8 mouse cellular contexts compared by ENCODE assay signal in genomic region chr7:4915669-4916416, GRCm38 (mm10). TPM values are rescaled to one million over a fixed set of nuclear protein-coding genes. Genes with fewer than 3 reads are reported as not detected.
DNase-seq lines count a peak whose midpoint lies in the region; ATAC-seq lines count a peak whose summit lies in the region.

No protein-coding gene starts in this region.

- 21% methylated on average over 14 of the region's 14 CpGs for WGBS in forebrain, embryonic 12.5 days
- WGBS in limb, embryonic 10.5 days = 22% methylated on average over 14 of the region's 14 CpGs
- 17% methylated on average over 14 of the region's 14 CpGs for WGBS in midbrain, embryonic 14.5 days

- H3K9ac ChIP-seq in forebrain, embryonic 12.5 days = peak overlapping the region; percentile 81
- H3K9ac ChIP-seq in midbrain, embryonic 14.5 days (replicated peaks; ENCODE audit: low read length) = peak overlapping the region; percentile 77

- no peaks in the 10 kb centered on the region for H3K27me3 ChIP-seq in forebrain, embryonic 12.5 days
- H3K27me3 ChIP-seq in limb, embryonic 10.5 days (ENCODE audit: low read depth, poor library complexity, severe bottlenecking) = no peaks in the 10 kb centered on the region
- no peaks in the 10 kb centered on the region for H3K27me3 ChIP-seq in midbrain, embryonic 14.5 days (ENCODE audit: control insufficient read depth, insufficient read depth, low read length)

- peaks cover 10% of the 10 kb centered on the region; the same call in 1 of the 2 replicates for H3K4me1 ChIP-seq in brown adipose tissue, adult 24 weeks (ENCODE audit: control insufficient read depth, insufficient read depth, insufficient read length, low read length)
- peaks cover 25% of the 10 kb centered on the region for H3K4me1 ChIP-seq in forebrain, embryonic 12.5 days
- peaks cover 26% of the 10 kb centered on the region for H3K4me1 ChIP-seq in limb, embryonic 10.5 days
- peaks cover 20% of the 10 kb centered on the region for H3K4me1 ChIP-seq in midbrain, embryonic 14.5 days (ENCODE audit: control insufficient read depth, insufficient read depth, low read length)

- peak overlapping the region; percentile 86 for H3K4me2 ChIP-seq in forebrain, embryonic 12.5 days
- peak overlapping the region; percentile 64 for H3K4me2 ChIP-seq in midbrain, embryonic 14.5 days (ENCODE audit: low read length)

- peak; percentile 43 for ATAC-seq in forebrain, embryonic 12.5 days (ENCODE audit: low FRiP score)
- peak; percentile 53 for ATAC-seq in midbrain, embryonic 14.5 days (ENCODE audit: low FRiP score, low TSS enrichment)

- peaks cover 37% of the 10 kb centered on the region for H3K36me3 ChIP-seq in forebrain, embryonic 12.5 days (replicated peaks)
- peaks cover 38% of the 10 kb centered on the region for H3K36me3 ChIP-seq in limb, embryonic 10.5 days
- H3K36me3 ChIP-seq in midbrain, embryonic 14.5 days (ENCODE audit: control insufficient read depth, insufficient read depth, low read length) = peaks cover 32% of the 10 kb centered on the region

- no peaks in the 10 kb centered on the region for H3K9me3 ChIP-seq in forebrain, embryonic 12.5 days
- H3K9me3 ChIP-seq in limb, embryonic 10.5 days (replicated peaks) = 0 out of 2 replicates have a peak, but pooled peaks cover 1% of the 10 kb centered on the region
- H3K9me3 ChIP-seq in midbrain, embryonic 14.5 days (ENCODE audit: control insufficient read depth, low read length) = no peaks in the 10 kb centered on the region

- peak; percentile 58 to 61 for DNase-seq in left cerebral cortex, postnatal 25 days (ENCODE audit: low spot score in 2 of 2)
- no peak for DNase-seq in left cerebral cortex, adult 11 months (ENCODE audit: low spot score)
- DNase-seq in limb, embryonic 10.5 days (ENCODE audit: low spot score) = peak; percentile 54
- DNase-seq in midbrain, embryonic 14.5 days = peak; percentile 71
- no peak for DNase-seq in left cerebral cortex, postnatal 10 days (ENCODE audit: extremely low spot score in 1 of 2, low spot score in 2 of 2)
- DNase-seq in gastrocnemius, postnatal 4 days (ENCODE audit: low spot score in 2 of 2) = no peak

- intact Hi-C loops in left cerebral cortex, postnatal 25 days (cut with DNase I) = no loop called here
- intact Hi-C loops in left cerebral cortex, postnatal 10 days (cut with DNase I) = loop anchor here (5.0 kb wide), 1 partner anchor 74 kb away; the partner anchor contains the start of gene Shisa7

- peak overlapping the region; percentile 80 for H3K4me3 ChIP-seq in brown adipose tissue, adult 24 weeks (ENCODE audit: insufficient read depth, low read depth, low read length)
- peak overlapping the region; percentile 65 for H3K4me3 ChIP-seq in forebrain, embryonic 12.5 days (replicated peaks)
- peak overlapping the region; percentile 84 for H3K4me3 ChIP-seq in limb, embryonic 10.5 days
- peak overlapping the region; percentile 60 for H3K4me3 ChIP-seq in midbrain, embryonic 14.5 days (replicated peaks; ENCODE audit: low read depth, low read length)

- peak overlapping the region; percentile 40 for H3K27ac ChIP-seq in brown adipose tissue, adult 24 weeks (replicated peaks; ENCODE audit: low read depth, low read length)
- H3K27ac ChIP-seq in forebrain, embryonic 12.5 days = peak overlapping the region; percentile 97
- peak overlapping the region; percentile 99 for H3K27ac ChIP-seq in limb, embryonic 10.5 days
- H3K27ac ChIP-seq in midbrain, embryonic 14.5 days (replicated peaks; ENCODE audit: low read depth, low read length) = peak overlapping the region; percentile 99

RNA-seq across cellular contexts. Expression of gene Zfp628, which starts 0.8 kb away (rescaled TPM):
- 10 to 100 TPM; 14.3 to 14.6 TPM for total RNA-seq in left cerebral cortex, postnatal 25 days (2021)
- 3.2 and 3.4 TPM in 2 replicates for polyA plus RNA-seq in brown adipose tissue, adult 24 weeks (2012; ENCODE audit: insufficient read depth, insufficient read length, missing spikeins)
- 4.0 and 4.6 TPM in 2 replicates for polyA plus RNA-seq in forebrain, embryonic 12.5 days (2016; fragmentation: Nextera tagmentation; extraction: Ambion mirVana)
- polyA plus RNA-seq in limb, embryonic 10.5 days (2016; fragmentation: Nextera tagmentation; extraction: Ambion mirVana) = 4.2 and 5.1 TPM in 2 replicates
- polyA plus RNA-seq in midbrain, embryonic 14.5 days (2014; fragmentation: Nextera tagmentation; extraction: Ambion mirVana) = 4.6 and 5.1 TPM in 2 replicates
- total RNA-seq in left cerebral cortex, postnatal 10 days (2021) = 10 to 100 TPM; 15.2 to 15.3 TPM
- 10 to 100 TPM; 14.0 to 14.6 TPM for total RNA-seq in gastrocnemius, postnatal 4 days (2021)

RNA-seq across cellular contexts. Expression of gene Nat14, which starts 6.0 kb away (rescaled TPM):
- total RNA-seq in left cerebral cortex, postnatal 25 days (2021) = 100 to 1,000 TPM in 1 of 2 experiments, 10 to 100 TPM in 1; 94.4 to 103 TPM
- polyA plus RNA-seq in brown adipose tissue, adult 24 weeks (2012; ENCODE audit: insufficient read depth, insufficient read length, missing spikeins) = 1.8 TPM in 1 of 2 replicates, not detected in the other
- 18.1 and 19.4 TPM in 2 replicates for polyA plus RNA-seq in forebrain, embryonic 12.5 days (2016; fragmentation: Nextera tagmentation; extraction: Ambion mirVana)
- polyA plus RNA-seq in limb, embryonic 10.5 days (2016; fragmentation: Nextera tagmentation; extraction: Ambion mirVana) = 2.8 and 4.9 TPM in 2 replicates
- polyA plus RNA-seq in midbrain, embryonic 14.5 days (2014; fragmentation: Nextera tagmentation; extraction: Ambion mirVana) = 24.0 and 28.9 TPM in 2 replicates
- 10 to 100 TPM; 70.1 to 72.6 TPM for total RNA-seq in left cerebral cortex, postnatal 10 days (2021)
- total RNA-seq in gastrocnemius, postnatal 4 days (2021) = 1 to 10 TPM; 4.6 to 5.2 TPM

RNA-seq across cellular contexts. Expression of gene Gm36210, which starts 9.5 kb away (rescaled TPM):
- total RNA-seq in left cerebral cortex, postnatal 25 days (2021) = under 1 TPM in 1 of 2 experiments, not detected in 1; 0.25 TPM
- not detected in 2 replicates for polyA plus RNA-seq in brown adipose tissue, adult 24 weeks (2012; ENCODE audit: insufficient read depth, insufficient read length, missing spikeins)
- 0.24 and 0.41 TPM in 2 replicates for polyA plus RNA-seq in forebrain, embryonic 12.5 days (2016; fragmentation: Nextera tagmentation; extraction: Ambion mirVana)
- not detected in 2 replicates for polyA plus RNA-seq in limb, embryonic 10.5 days (2016; fragmentation: Nextera tagmentation; extraction: Ambion mirVana)
- polyA plus RNA-seq in midbrain, embryonic 14.5 days (2014; fragmentation: Nextera tagmentation; extraction: Ambion mirVana) = 0.55 TPM in 1 of 2 replicates, not detected in the other
- under 1 TPM; 0.26 to 0.36 TPM for total RNA-seq in left cerebral cortex, postnatal 10 days (2021)
- total RNA-seq in gastrocnemius, postnatal 4 days (2021) = not detected

RNA-seq across cellular contexts. Expression of gene Ssc5d, which starts 9.7 kb away (rescaled TPM):
- 1 to 10 TPM; 2.3 to 2.4 TPM for total RNA-seq in left cerebral cortex, postnatal 25 days (2021)
- polyA plus RNA-seq in brown adipose tissue, adult 24 weeks (2012; ENCODE audit: insufficient read depth, insufficient read length, missing spikeins) = 4.9 and 5.5 TPM in 2 replicates
- 0.89 and 1.4 TPM in 2 replicates for polyA plus RNA-seq in forebrain, embryonic 12.5 days (2016; fragmentation: Nextera tagmentation; extraction: Ambion mirVana)
- 0.95 and 2.0 TPM in 2 replicates for polyA plus RNA-seq in limb, embryonic 10.5 days (2016; fragmentation: Nextera tagmentation; extraction: Ambion mirVana)
- 0.12 and 0.84 TPM in 2 replicates for polyA plus RNA-seq in midbrain, embryonic 14.5 days (2014; fragmentation: Nextera tagmentation; extraction: Ambion mirVana)
- total RNA-seq in left cerebral cortex, postnatal 10 days (2021) = 1 to 10 TPM; 2.4 to 2.6 TPM
- total RNA-seq in gastrocnemius, postnatal 4 days (2021) = 10 to 100 TPM; 67.3 to 73.3 TPM

RNA-seq across cellular contexts. Expression of gene Isoc2a, which starts 38.9 kb away (rescaled TPM):
- 10 to 100 TPM; 10.4 to 11.0 TPM for total RNA-seq in left cerebral cortex, postnatal 25 days (2021)
- polyA plus RNA-seq in brown adipose tissue, adult 24 weeks (2012; ENCODE audit: insufficient read depth, insufficient read length, missing spikeins) = 55.3 and 59.3 TPM in 2 replicates
- polyA plus RNA-seq in forebrain, embryonic 12.5 days (2016; fragmentation: Nextera tagmentation; extraction: Ambion mirVana) = 0.70 and 0.89 TPM in 2 replicates
- 0.46 and 0.64 TPM in 2 replicates for polyA plus RNA-seq in limb, embryonic 10.5 days (2016; fragmentation: Nextera tagmentation; extraction: Ambion mirVana)
- 0.43 and 0.54 TPM in 2 replicates for polyA plus RNA-seq in midbrain, embryonic 14.5 days (2014; fragmentation: Nextera tagmentation; extraction: Ambion mirVana)
- 1 to 10 TPM; 6.4 to 6.8 TPM for total RNA-seq in left cerebral cortex, postnatal 10 days (2021)
- total RNA-seq in gastrocnemius, postnatal 4 days (2021) = 10 to 100 TPM; 10.7 to 11.7 TPM

Comparison
In these comparisons a context has a peak if more than half of its experiments do, and no peak if none do; other contexts are left out.
1. DNase-seq: peak in left cerebral cortex, postnatal 25 days (2 of 2), limb, embryonic 10.5 days (single experiment) and midbrain, embryonic 14.5 days (single experiment); none in left cerebral cortex, adult 11 months (single experiment), left cerebral cortex, postnatal 10 days (0 of 2) and gastrocnemius, postnatal 4 days (0 of 2).
2. H3K27ac ChIP-seq: peak in every context shown above with its lines; median percentile 99 in limb, embryonic 10.5 days; 99 in midbrain, embryonic 14.5 days; 97 in forebrain, embryonic 12.5 days; 40 in brown adipose tissue, adult 24 weeks.
3. Peak in every context shown above with its lines, with median percentiles within 50 percentile points of each other: H3K4me3 ChIP-seq.